Mouse (Mus musculus): Measurements from ENCODE around the gene Fcrla.

DNA sequence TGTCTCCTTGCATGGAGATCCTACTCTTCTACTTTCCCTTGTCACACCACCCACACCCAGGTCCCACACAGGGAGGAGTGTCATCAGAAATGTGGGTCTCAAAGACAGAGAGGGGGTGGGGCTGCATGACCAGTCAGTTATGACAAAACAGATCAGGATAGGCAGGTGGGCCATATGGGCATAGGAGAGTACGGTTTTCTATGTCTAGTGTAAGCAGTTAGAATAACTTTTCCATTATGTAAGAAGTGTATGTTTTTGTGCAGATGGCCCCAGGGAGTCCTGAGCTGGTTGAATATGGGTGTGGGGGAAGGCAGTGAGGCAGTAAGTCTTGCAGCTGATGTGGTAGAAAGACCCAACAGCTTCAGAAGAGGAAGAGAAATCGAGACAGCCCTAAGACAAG, 1.1 kb upstream of the Fcrla start:
- TF ChIP-seq POLR2A (IDR thresholded peaks at IDR 0.05; ENCODE audit: low read depth, low read length) (no peak), CTCF (IDR thresholded peaks at IDR 0.05; ENCODE audit: extremely low read depth, insufficient read length, insufficient replicate concordance, low read depth, low read length) (no peak)

Measured in small intestine, adult 2 months (tissue).